Mouse (Mus musculus): ENCODE data around the gene Stx7.

The Stx7 gene

GRCm38 (mm10) chr10:24167978-24168583, 19.0 kb downstream of the Stx7 start:
- DNase-seq (ENCODE audit: low read depth): peak; percentile 31

- no peak for DNase-seq (ENCODE audit: low read depth)
These were observed 19.8 kb downstream of the Stx7 start for GRCm38 (mm10) chr10:24168854-24169253.

GRCm38 (mm10) chr10:24171906-24172459, 22.9 kb downstream of the Stx7 start:
- no peak for DNase-seq (ENCODE audit: low read depth)

GRCm38 (mm10) chr10:24173210-24174001, 24.3 kb downstream of the Stx7 start:
- DNase-seq (ENCODE audit: low read depth): peak; percentile 62

GRCm38 (mm10) chr10:24190392-24190791, 41.3 kb downstream of the Stx7 start:
- DNase-seq (ENCODE audit: low read depth): no peak

GRCm38 (mm10) chr10:24191977-24192376, 42.9 kb downstream of the Stx7 start:
- no peak for DNase-seq (ENCODE audit: low read depth)

- no peak for DNase-seq (ENCODE audit: low read depth)
These were observed 50.2 kb downstream of the Stx7 start for GRCm38 (mm10) chr10:24199303-24199702.

GRCm38 (mm10) chr10:24200099-24200498, 51.0 kb downstream of the Stx7 start:
- DNase-seq (ENCODE audit: low read depth): no peak

GRCm38 (mm10) chr10:24210075-24210474, 61.0 kb downstream of the Stx7 start:
- DNase-seq (ENCODE audit: low read depth): no peak

GRCm38 (mm10) chr10:24213297-24213696, 64.2 kb downstream of the Stx7 start:
- no peak for DNase-seq (ENCODE audit: low read depth)

GRCm38 (mm10) chr10:24217558-24218268, 68.6 kb downstream of the Stx7 start:
- DNase-seq (ENCODE audit: low read depth): no peak

- DNase-seq (ENCODE audit: low read depth): no peak
These were observed 71.8 kb downstream of the Stx7 start for GRCm38 (mm10) chr10:24220931-24221330.

GRCm38 (mm10) chr10:24222911-24223310, 73.8 kb downstream of the Stx7 start:
- DNase-seq (ENCODE audit: low read depth): no peak

- DNase-seq (ENCODE audit: low read depth): no peak
These were observed 74.5 kb downstream of the Stx7 start, which contains the start of gene Moxd1 for GRCm38 (mm10) chr10:24223449-24224143. TSS of gene Moxd1 (plus strand) at chr10:24223517.

- no peak for DNase-seq (ENCODE audit: low read depth)
These were observed 75.5 kb downstream of the Stx7 start for GRCm38 (mm10) chr10:24224591-24224990.

- DNase-seq (ENCODE audit: low read depth): no peak
These were observed 79.4 kb downstream of the Stx7 start for GRCm38 (mm10) chr10:24228318-24229183.

GRCm38 (mm10) chr10:24232281-24232680, 83.2 kb downstream of the Stx7 start:
- DNase-seq (ENCODE audit: low read depth): no peak

- DNase-seq (ENCODE audit: low read depth): no peak
These were observed 86.6 kb downstream of the Stx7 start for GRCm38 (mm10) chr10:24235426-24236283.
